Mouse (Mus musculus): ENCODE results near the gene Lman1l.
A peak's percentile ranks its signal among the peaks of the same experiment; 100 is the strongest.

Gene Lman1l

DNA sequence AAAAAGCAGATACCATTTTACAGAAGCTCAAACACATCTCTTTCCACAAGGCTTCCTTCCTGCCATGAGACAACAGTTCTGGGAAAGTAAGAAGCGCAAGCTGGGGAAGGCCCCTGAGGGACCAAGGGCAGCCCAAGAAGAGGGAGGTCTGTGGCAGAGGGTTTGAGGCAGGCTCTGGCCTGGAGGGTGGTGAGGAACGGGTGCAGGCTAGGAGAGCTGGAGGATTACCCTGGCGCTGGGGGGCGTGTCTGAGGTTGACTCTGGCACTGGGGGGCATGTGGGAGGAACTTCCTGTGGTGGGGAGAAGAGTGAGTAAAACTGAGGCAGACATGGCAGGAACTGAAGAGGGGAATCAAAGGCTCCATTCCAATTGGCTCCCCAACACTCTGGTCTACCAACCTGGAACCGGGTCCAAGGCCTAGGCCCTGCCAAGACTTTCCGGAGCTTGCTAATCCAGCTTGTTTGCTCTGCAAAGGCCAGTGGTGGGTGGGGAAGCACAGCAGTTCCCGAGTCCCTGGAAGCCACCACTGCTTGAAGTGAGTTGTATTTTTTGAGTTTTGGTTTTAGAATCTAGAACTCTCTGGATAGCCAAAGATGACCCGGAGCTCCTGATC, 2.9 kb downstream of the Lman1l start:
- DNase-seq (ENCODE audit: low spot score in 2 of 2), result no peak

DNA sequence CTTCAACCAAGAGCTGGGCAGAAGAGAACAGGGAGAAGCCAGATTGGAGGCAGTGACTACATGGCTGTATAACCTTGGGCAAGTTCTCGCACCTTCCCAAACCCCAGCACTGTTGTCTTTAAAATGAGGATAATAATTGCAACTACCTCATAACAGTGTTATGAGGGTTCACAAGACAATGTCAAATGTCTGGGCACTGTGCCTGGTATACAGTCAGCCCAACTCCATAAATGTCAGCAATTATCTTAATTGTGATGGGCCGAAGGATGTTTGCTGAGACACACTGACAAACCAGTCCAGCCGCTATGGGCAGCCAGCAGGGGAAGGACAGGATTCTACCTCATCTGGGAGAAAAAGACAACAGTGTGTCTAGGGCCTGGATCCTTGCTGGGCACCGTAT, 5.8 kb downstream of the Lman1l start:
- no peak for DNase-seq (ENCODE audit: low spot score in 2 of 2)

DNA sequence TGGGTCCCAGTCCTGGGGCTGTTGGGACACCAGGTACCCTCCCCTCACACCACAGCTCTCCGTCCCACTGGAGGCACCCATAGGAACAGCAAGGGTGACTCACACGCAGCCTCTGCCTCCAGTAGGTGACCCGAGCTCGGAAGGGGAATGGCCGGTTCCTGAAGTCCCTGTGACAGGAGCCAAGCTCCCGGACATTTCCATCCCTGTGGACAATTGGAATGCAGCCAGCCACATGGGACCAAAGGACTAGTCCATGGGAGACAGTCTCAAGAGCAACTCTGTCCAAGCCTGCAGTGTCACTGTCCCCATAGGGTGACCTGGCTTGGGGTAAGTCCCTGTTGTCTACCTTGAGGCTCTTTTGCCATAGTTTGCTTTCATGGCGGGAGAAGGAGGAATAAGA, 6.6 kb downstream of the Lman1l start:
- DNase-seq (ENCODE audit: low spot score in 2 of 2), result no peak

DNA sequence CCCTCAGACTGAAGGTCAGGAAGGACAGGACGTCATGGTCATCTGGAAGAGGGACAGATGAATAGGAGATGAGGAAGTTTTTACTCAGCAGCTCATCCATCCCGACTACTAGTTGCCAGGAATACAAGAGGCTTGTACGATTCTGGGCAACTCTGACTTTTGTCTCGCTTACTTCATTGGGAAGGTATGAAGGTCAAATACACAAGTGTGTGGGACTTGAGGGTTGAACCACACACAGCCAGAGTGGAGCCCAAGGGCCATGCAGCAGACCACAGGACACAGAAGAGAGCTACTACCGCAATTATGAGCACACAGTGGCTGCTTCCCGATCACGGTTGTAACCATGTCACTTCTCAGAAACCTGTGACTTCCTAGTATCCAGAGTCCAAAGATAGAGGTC, 8.0 kb downstream of the Lman1l start:
- DNase-seq (ENCODE audit: low spot score in 2 of 2), result no peak

GRCm38 (mm10) chr9:57610359-57610826, 10.2 kb downstream of the Lman1l start:
- DNase-seq (ENCODE audit: low spot score in 2 of 2), result no peak

GRCm38 (mm10) chr9:57609803-57610202, 10.8 kb downstream of the Lman1l start:
- DNase-seq (ENCODE audit: low spot score in 2 of 2), result no peak

GRCm38 (mm10) chr9:57606139-57606851, 14.3 kb downstream of the Lman1l start, which contains the start of gene Cplx3:
Gene Cplx3 (minus strand): TSS chr9:57606281.
- no peak for DNase-seq (ENCODE audit: low spot score in 2 of 2)

DNA sequence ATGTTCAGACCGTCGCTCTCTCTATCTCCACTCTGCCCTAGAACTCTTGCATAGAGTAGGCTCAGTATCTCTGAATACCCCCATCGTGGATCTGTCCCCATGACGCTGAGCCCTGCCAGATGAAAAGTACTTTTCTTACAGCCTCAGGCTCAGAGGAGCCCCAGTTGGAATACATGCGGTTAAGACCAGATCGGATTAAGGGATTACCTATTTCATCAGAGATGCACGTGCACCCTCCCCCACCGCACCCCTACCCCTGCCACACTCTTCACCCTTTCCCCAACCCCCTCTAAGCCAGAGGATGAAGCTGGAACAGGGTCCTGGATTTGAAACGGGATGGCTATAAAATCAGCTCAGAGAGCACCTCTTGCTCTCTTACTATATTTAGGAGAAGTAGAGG, 15.1 kb downstream of the Lman1l start:
- DNase-seq (ENCODE audit: low spot score in 2 of 2), result no peak

DNA sequence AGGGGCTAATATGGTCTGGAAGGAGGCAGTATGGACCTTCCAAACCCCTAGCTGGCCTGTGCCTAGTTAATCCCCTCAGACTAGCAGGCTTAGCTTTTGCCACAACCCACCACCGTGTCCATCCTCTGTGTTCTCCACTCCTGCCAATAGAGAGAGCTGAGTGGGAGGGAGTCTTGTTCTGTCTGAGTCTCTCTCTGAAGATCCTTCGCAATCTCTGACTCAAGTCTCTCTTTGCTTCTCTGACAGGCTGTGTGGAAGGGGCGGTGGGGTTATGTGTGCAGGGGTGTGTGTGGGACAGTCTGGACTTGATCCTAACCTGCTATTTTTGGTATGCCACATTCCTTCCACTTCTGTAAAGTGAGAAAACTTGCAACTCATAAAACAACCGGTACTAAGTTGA, 15.7 kb downstream of the Lman1l start:
- DNase-seq (ENCODE audit: low spot score in 2 of 2), result no peak

DNA sequence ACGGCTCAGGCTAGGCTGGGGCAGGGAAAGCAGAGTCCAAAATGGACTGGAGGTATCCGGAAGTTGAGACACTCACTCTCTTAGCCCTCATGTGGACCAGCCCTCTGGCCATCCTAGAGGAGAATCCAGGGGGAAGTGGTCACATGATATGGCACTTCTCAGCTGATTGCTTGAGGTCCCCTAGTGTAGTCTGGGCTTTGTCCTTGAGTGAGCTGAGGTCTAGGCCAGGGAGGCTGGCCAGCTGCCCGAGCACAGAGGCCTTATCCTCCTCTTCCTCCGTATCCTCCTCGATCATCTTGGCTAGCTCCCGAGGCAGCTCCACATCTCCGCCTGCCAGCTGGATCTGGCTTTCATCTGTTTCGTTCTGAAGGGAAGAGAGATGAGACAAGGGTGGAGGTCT, 18.5 kb downstream of the Lman1l start:
- no peak for DNase-seq (ENCODE audit: low spot score in 2 of 2)

- no peak for DNase-seq (ENCODE audit: low spot score in 2 of 2)
Measured at GRCm38 (mm10) chr9:57601353-57601706, 19.2 kb downstream of the Lman1l start.

- DNase-seq (ENCODE audit: low spot score in 2 of 2), result no peak
Measured at GRCm38 (mm10) chr9:57600620-57601352, 19.8 kb downstream of the Lman1l start.

DNA sequence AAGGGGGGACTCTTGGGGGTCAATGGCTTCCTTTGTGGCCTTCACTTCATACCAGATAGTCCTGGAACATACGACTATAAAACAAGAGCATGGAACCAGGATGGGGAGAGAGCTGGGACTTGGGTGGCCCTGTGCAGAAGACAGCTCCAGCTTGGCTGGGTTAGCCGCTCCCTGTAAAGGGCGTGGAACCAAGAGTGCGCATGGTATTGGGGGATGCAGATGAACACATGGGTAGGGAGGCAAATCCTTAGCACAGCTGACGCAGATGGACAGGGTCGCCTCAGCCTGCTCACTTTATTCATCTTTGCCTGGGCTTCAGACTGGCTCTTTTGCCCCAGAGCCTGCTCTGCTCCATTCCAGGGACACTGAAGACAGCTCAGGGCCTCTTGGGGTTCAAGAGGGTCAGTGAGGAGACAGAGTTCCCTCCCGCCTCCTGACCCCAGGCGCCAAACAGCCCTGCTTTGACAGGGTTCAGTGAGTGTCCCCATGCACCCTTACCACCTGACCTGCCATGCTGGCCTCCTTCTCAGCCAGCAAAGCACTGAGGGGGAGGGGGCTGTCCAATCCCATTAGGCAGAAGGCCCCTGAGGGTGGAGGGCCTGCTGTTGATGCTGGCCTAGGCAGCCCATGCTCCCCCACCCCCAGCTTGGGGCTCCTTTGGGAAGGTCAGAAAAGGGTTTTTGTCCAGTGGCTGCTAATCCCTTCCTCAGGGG, 21.6 kb downstream of the Lman1l start:
- no peak for DNase-seq (ENCODE audit: low spot score in 2 of 2)

- no peak for DNase-seq (ENCODE audit: low spot score in 2 of 2)
Measured at GRCm38 (mm10) chr9:57597929-57598382, 22.6 kb downstream of the Lman1l start.

DNA sequence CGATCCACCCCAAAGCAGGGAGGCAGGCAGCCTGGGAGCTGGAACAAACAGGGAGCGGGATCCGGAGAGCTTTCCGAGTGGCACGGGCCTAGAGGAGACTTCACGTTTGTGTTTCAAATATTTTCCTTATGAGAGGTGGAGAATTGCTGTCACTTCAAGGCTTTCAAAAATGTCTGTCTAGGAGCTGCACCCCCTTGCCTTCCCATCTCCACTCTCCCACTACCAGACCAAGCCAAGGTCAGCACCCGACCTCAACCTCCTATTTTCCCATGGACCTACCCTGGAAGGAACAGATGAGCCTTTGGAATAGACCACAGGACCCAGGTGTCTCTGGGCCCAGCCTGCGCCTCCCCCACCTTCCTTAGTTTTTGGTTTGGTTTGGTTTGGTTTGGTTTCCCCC, 23.3 kb downstream of the Lman1l start:
- DNase-seq (ENCODE audit: low spot score in 2 of 2), result no peak

DNA sequence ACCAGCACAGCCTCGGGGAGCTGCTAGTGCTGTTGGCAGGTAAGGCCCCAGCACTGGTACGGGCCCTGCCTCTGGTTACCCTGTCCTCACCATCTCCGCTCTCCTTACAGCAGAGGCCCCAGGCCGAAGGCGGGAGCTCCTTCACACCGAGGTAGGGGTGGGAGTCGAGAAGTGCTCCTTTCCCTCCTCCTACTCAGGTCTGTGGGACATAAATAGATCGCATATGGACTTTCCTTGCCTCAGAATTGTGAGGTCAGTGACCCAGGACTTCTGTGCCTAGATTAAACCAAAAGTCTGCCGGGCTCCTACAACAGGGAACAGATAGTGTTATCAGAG, 26.4 kb downstream of the Lman1l start:
- no peak for DNase-seq (ENCODE audit: low spot score in 2 of 2)

- no peak for DNase-seq (ENCODE audit: low spot score in 2 of 2)
Measured at GRCm38 (mm10) chr9:57593454-57594173, 27.0 kb downstream of the Lman1l start.

DNA sequence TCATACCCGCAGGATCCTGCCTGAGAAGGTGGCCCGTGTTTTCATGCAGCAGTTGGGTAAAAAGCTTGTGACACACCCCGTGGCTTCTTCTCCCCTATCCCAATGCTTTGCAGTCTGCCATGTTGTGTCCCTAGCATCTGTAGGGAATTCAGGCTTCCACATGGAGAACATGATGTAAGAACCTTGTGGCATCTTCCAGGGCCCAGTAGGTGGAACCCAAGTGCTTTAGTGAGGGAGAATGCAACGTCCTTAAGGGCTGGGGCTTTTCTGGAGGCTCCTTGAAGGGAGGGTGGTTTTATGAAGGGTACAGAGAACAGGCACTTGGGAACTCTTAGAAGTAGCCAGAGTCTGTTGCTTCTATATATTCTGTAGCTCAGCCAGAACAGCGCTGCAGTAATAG, 29.8 kb downstream of the Lman1l start:
- no peak for DNase-seq (ENCODE audit: low spot score in 2 of 2)

DNA sequence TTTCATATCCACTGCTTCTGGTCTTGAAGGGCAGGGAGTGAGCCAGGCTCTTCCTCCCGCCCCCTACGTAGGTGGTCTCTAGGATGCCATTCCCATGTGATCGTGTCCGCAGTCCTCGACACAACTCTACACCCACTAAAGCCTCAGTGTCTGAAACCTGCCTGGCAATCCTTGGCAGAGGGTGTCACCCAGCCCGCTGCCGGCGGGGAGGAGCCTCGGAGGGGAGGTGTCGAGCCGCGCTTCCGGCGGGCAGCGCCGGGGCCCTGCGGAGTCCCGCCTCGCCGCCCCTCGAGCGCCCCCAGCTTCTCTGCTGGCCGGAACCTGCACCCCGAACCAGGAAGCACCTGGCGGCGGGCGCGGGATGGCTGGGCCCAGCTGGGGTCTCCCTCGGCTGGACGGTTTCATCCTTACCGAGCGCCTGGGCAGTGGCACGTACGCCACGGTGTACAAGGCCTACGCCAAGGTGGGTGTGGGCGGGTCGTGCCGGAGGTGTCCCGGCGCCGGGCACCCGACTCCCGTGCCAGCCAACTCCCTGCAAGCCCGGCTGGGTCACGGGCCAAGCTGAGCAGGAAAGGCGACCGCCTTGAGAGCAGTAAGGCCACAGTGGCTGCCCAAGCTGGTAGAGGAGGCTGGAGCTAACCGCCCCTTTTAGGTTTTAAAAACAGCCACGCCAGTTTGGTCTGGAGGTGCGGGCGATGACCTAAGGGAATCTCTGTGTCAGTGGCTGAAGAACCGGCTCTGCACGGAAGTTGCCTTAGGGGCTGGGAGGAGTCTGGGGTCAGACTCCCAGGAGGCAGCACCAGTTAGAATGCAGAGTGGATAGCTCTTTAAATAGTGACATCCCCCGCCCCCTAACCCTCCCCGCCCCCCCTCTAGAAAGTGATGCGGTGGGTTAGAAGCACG, 31.1 kb downstream of the Lman1l start, which contains the start of gene Ulk3:
Ulk3 (plus strand) TSS at position 229 of the 903 bp plus-strand sequence.
- DNase-seq (ENCODE audit: low spot score in 2 of 2), result peak; percentile 62 to 74

GRCm38 (mm10) chr9:57584991-57585390, 35.6 kb downstream of the Lman1l start:
- DNase-seq (ENCODE audit: low spot score in 2 of 2), result no peak
